Mouse (Mus musculus): ENCODE results near the gene Cmip. TPM values are rescaled to one million over a fixed set of nuclear protein-coding genes. Genes with fewer than 3 reads are reported as not detected.

Gene Cmip
- total and polyA plus RNA-seq, 2 experiments from 2014 or later: 212 to 266 TPM

GRCm38 (mm10) chr8:117303666-117304065 is 46.8 kb downstream of the Cmip start:
- no peak overlapping the region for H3K27ac ChIP-seq (ENCODE audit: low read depth, low read length)
- no peak for TF ChIP-seq CTCF (IDR thresholded peaks at IDR 0.05)
- no peak for DNase-seq (ENCODE audit: low spot score)
- peaks cover 4% of the 10 kb centered on the region for H3K4me1 ChIP-seq (ENCODE audit: insufficient read depth, low read length)
- no peak overlapping the region for H3K9ac ChIP-seq (replicated peaks; ENCODE audit: low read length, poor library complexity, severe bottlenecking)
- H3K36me3 ChIP-seq (ENCODE audit: insufficient read depth, low read length): no peaks in the 10 kb centered on the region
- no peak overlapping the region for H3K4me2 ChIP-seq (ENCODE audit: low read depth, low read length, poor library complexity, severe bottlenecking)
- no peak overlapping the region for H3K4me3 ChIP-seq (ENCODE audit: low read depth, low read length)
- WGBS: 49% methylated on average over 9 of the region's 9 CpGs
- H3K9me3 ChIP-seq (ENCODE audit: low read length): no peaks in the 10 kb centered on the region
- no peaks in the 10 kb centered on the region for H3K27me3 ChIP-seq (ENCODE audit: insufficient read depth, low read length)
- ATAC-seq (ENCODE audit: low FRiP score): no peak

DNA sequence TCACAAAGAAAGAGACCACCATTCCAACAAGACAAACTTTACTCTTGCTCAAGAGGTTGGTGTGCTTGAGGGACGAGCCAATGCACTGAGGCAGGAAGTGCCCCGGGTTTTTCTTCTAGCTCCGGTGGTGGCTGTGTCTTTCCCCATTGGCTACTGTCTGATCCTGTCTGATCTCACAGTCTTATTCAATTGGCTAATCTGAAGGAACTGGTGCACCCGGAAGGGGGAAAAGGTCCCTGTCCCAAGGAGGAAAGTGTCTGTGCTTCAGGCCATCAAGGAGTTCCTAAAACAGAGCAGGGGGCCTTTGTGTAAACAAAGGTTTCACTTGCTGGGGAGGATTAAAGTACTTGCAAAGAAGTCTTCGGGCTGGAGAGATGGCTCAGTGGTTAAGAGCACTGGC is 48.5 kb downstream of the Cmip start:
- WGBS: 42% methylated on average over 5 of the region's 5 CpGs
- no peak for TF ChIP-seq CTCF (IDR thresholded peaks at IDR 0.05)

DNA sequence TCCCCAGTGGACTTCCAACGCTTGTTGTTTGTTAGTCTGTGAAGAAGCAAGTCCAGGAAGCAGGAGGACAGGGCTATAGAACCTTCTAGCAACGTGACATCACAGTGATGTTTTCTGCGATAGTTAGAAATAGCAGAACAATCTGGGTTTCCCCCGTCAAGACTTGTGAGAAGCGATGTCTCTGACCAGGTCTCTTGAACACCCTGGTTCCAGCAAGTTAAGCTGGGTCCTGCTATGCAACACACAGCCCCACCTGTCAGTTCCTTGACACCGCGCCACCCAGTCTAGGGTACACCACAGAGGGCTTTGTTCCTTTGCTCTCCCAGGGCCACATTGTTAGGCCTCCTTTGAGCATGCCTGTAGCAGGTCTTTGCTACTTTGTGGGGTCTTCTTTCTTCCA is 49.9 kb downstream of the Cmip start:
- WGBS: 84% methylated on average over 7 of the region's 7 CpGs
- ATAC-seq (ENCODE audit: low FRiP score): no peak
- TF ChIP-seq CTCF (IDR thresholded peaks at IDR 0.05): no peak
- no peak overlapping the region for H3K27ac ChIP-seq (ENCODE audit: low read depth, low read length)
- no peak overlapping the region for H3K9ac ChIP-seq (replicated peaks; ENCODE audit: low read length, poor library complexity, severe bottlenecking)
- no peaks in the 10 kb centered on the region; the same call in 1 of the 2 replicates for H3K4me1 ChIP-seq (ENCODE audit: insufficient read depth, low read length)
- no peak for DNase-seq (ENCODE audit: low spot score)
- H3K27me3 ChIP-seq (ENCODE audit: insufficient read depth, low read length): no peaks in the 10 kb centered on the region
- no peak overlapping the region for H3K4me3 ChIP-seq (ENCODE audit: low read depth, low read length)
- H3K9me3 ChIP-seq (ENCODE audit: low read length): no peaks in the 10 kb centered on the region
- H3K36me3 ChIP-seq (ENCODE audit: insufficient read depth, low read length): no peaks in the 10 kb centered on the region
- no peak overlapping the region for H3K4me2 ChIP-seq (ENCODE audit: low read depth, low read length, poor library complexity, severe bottlenecking)

More for the DNA sequence above, 48.5 kb downstream of the Cmip start:
- no peaks in the 10 kb centered on the region for H3K36me3 ChIP-seq (ENCODE audit: insufficient read depth, low read length)
- no peaks in the 10 kb centered on the region; the same call in none of the 2 replicates for H3K4me1 ChIP-seq (ENCODE audit: insufficient read depth, low read length)
- ATAC-seq (ENCODE audit: low FRiP score) (no peak), DNase-seq (ENCODE audit: low spot score) (no peak)
- H3K27ac ChIP-seq (ENCODE audit: low read depth, low read length): no peak overlapping the region
- H3K4me3 ChIP-seq (ENCODE audit: low read depth, low read length): no peak overlapping the region
- H3K9me3 ChIP-seq (ENCODE audit: low read length): no peaks in the 10 kb centered on the region
- no peaks in the 10 kb centered on the region for H3K27me3 ChIP-seq (ENCODE audit: insufficient read depth, low read length)
- H3K4me2 ChIP-seq (ENCODE audit: low read depth, low read length, poor library complexity, severe bottlenecking): no peak overlapping the region
- no peak overlapping the region for H3K9ac ChIP-seq (replicated peaks; ENCODE audit: low read length, poor library complexity, severe bottlenecking)

DNA sequence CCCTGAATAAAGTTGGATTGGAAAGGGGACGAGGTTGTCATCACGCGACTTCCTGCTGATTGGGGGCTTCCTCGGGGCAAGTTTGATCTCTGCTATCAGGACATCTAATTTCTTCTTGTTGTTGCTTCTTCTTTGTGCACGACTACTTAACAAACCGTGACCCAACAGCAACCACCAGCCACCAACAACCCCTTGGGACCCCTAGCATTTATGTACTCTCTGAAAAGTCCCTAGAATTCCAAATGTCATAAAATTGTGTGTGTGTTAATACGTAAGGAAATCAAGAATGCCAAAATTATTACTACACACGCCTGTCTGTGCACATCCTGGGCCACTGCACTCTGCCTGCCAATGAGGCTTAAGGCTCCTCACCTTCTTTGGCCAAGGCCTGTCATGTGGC is 50.4 kb downstream of the Cmip start:
- ATAC-seq (ENCODE audit: low FRiP score) (no peak), DNase-seq (ENCODE audit: low spot score) (no peak)
- no peak for TF ChIP-seq CTCF (IDR thresholded peaks at IDR 0.05)
- Histone ChIP-seq H3K36me3 (ENCODE audit: insufficient read depth, low read length) (no peaks in the 10 kb centered on the region), H3K9me3 (ENCODE audit: low read length) (no peaks in the 10 kb centered on the region), H3K27me3 (ENCODE audit: insufficient read depth, low read length) (no peaks in the 10 kb centered on the region), H3K4me3 (ENCODE audit: low read depth, low read length) (no peak overlapping the region), H3K4me2 (ENCODE audit: low read depth, low read length, poor library complexity, severe bottlenecking) (no peak overlapping the region), H3K27ac (ENCODE audit: low read depth, low read length) (no peak overlapping the region), H3K4me1 (ENCODE audit: insufficient read depth, low read length) (no peaks in the 10 kb centered on the region; the same call in 1 of the 2 replicates), H3K9ac (replicated peaks; ENCODE audit: low read length, poor library complexity, severe bottlenecking) (no peak overlapping the region)
- WGBS: 64% methylated on average over 8 of the region's 8 CpGs

DNA sequence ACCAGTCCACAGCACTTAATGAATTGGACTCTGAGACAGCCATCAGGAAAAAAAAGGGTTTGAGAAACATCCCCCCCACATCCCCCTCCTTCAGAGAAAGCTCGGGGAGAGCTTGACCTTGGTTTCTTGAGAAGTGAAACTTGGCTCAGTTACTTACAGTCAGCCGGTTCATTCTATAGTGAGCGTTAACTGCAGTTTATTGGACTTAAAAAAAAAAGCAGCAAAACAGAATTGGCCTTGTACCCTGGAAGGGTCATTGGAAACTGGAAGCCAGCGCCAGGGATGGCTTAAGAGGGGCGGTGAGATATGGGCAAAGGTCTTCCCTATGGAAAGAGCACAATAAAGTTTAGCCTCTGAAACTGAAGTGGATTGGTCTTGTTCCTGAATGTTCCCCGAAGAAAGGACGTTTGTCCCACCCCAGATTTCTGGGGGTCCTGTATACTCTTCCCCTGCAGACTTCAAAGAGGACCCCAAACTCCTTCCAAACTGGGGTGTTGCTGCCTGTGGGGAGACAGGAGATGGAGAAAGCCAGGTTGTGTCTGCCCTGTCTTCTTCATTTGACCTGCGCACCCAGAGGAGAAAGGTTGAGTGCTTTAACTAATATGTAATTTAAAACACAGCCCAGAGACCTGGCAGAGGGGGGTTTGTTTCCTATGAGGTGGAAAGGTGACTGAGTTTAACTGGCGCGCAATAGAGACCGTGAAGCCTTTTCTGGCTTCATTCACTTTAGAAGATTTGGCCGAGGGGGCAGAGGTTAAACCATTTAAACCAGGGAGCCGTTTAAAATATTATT is 51.6 kb downstream of the Cmip start:
- TF ChIP-seq CTCF (IDR thresholded peaks at IDR 0.05): no peak
- H3K4me1 ChIP-seq (ENCODE audit: insufficient read depth, low read length): no peaks in the 10 kb centered on the region; the same call in 1 of the 2 replicates

GRCm38 (mm10) chr8:117309653-117310274 is 52.9 kb downstream of the Cmip start:
- Histone ChIP-seq H3K36me3 (ENCODE audit: insufficient read depth, low read length) (no peaks in the 10 kb centered on the region), H3K27ac (ENCODE audit: low read depth, low read length) (no peak overlapping the region), H3K4me3 (ENCODE audit: low read depth, low read length) (no peak overlapping the region), H3K9me3 (ENCODE audit: low read length) (no peaks in the 10 kb centered on the region), H3K4me1 (ENCODE audit: insufficient read depth, low read length) (peaks cover 8% of the 10 kb centered on the region), H3K4me2 (ENCODE audit: low read depth, low read length, poor library complexity, severe bottlenecking) (no peak overlapping the region), H3K27me3 (ENCODE audit: insufficient read depth, low read length) (no peaks in the 10 kb centered on the region), H3K9ac (replicated peaks; ENCODE audit: low read length, poor library complexity, severe bottlenecking) (no peak overlapping the region)
- ATAC-seq (ENCODE audit: low FRiP score) (no peak), DNase-seq (ENCODE audit: low spot score) (no peak)
- 88% methylated on average over 12 of the region's 12 CpGs for WGBS
- TF ChIP-seq CTCF (IDR thresholded peaks at IDR 0.05): no peak

More for the DNA sequence above, 51.6 kb downstream of the Cmip start:
- Histone ChIP-seq H3K27ac (ENCODE audit: low read depth, low read length) (no peak overlapping the region), H3K4me3 (ENCODE audit: low read depth, low read length) (no peak overlapping the region), H3K9me3 (ENCODE audit: low read length) (no peaks in the 10 kb centered on the region), H3K9ac (replicated peaks; ENCODE audit: low read length, poor library complexity, severe bottlenecking) (no peak overlapping the region), H3K36me3 (ENCODE audit: insufficient read depth, low read length) (no peaks in the 10 kb centered on the region), H3K27me3 (ENCODE audit: insufficient read depth, low read length) (no peaks in the 10 kb centered on the region), H3K4me2 (ENCODE audit: low read depth, low read length, poor library complexity, severe bottlenecking) (no peak overlapping the region)
- DNase-seq (ENCODE audit: low spot score): no peak
- ATAC-seq (ENCODE audit: low FRiP score): no peak
- WGBS: 80% methylated on average over 13 of the region's 13 CpGs
